Mouse (Mus musculus): Measurements from ENCODE around the gene Lfng.

Lfng gene

GRCm38 (mm10) chr5:140654096-140654845 is 47.2 kb downstream of the Lfng start:
- ChIA-PET CTCF (no interaction called here), POLR2A (no interaction called here)

- ChIA-PET POLR2A (interaction anchor here in 1 of 4 experiments (0.6 to 1.4 kb wide), 4 partner anchors 8 to 186 kb away, joined by 3 to 4 read pairs (median 3); partner anchors contain the start of gene Ttyh3), CTCF (no interaction called here)
Measured at GRCm38 (mm10) chr5:140659607-140660272, 52.6 kb downstream of the Lfng start.

GRCm38 (mm10) chr5:140660398-140660797 is 53.3 kb downstream of the Lfng start:
- ChIA-PET CTCF (no interaction called here), POLR2A (interaction anchor here in 1 of 4 experiments (0.6 to 1.4 kb wide), 4 partner anchors 9 to 187 kb away, joined by 3 to 4 read pairs (median 3); partner anchors contain the start of gene Ttyh3)

- CTCF ChIA-PET: interaction anchor here (0.5 to 1.2 kb wide), 4 partner anchors 9 to 89 kb away, joined by 3 to 4 read pairs (median 4); no protein-coding TSS in a partner anchor
- POLR2A ChIA-PET: interaction anchor here (0.7 to 2.3 kb wide), 5 partner anchors 11 to 122 kb away, joined by 3 to 10 read pairs (median 4); partner anchors contain the start of gene Ttyh3 (in 1 of the 4)
Measured at GRCm38 (mm10) chr5:140661427-140661826, 54.3 kb downstream of the Lfng start.

- ChIA-PET POLR2A (interaction anchor here in 3 of 4 experiments (0.6 to 2.3 kb wide), 9 partner anchors 9 to 1239 kb away, joined by 3 to 10 read pairs (median 3); partner anchors contain the start of genes Gper1 (in 1 of the 3) and Ttyh3 (in 1 of the 3)), CTCF (interaction anchor here (0.7 to 2.5 kb wide), 11 partner anchors 9 to 196 kb away, joined by 3 to 9 read pairs (median 3); no protein-coding TSS in a partner anchor)
Measured at GRCm38 (mm10) chr5:140661875-140662643, 54.9 kb downstream of the Lfng start.

- CTCF ChIA-PET: interaction anchor here (0.6 to 2.5 kb wide), 11 partner anchors 8 to 204 kb away, joined by 3 to 11 read pairs (median 3); no protein-coding TSS in a partner anchor
- POLR2A ChIA-PET: interaction anchor here in 3 of 4 experiments (0.6 to 2.3 kb wide), 7 partner anchors 8 to 320 kb away, joined by 3 to 10 read pairs (median 3); partner anchors contain the start of gene Ttyh3 (in 1 of the 3)
Measured at GRCm38 (mm10) chr5:140662741-140663592, 55.8 kb downstream of the Lfng start.

GRCm38 (mm10) chr5:140663621-140664180 is 56.6 kb downstream of the Lfng start:
- ChIA-PET CTCF (interaction anchor here in 3 of 4 experiments (0.6 to 2.5 kb wide), 18 partner anchors 11 to 288 kb away, joined by 3 to 11 read pairs (median 4); partner anchors contain the start of gene Ttyh3 (in 1 of the 3)), POLR2A (interaction anchor here in 2 of 4 experiments (0.5 to 1.8 kb wide), 3 partner anchors 14 to 945 kb away, joined by 3 to 6 read pairs (median 5); partner anchors contain the start of gene Brat1 (in 1 of the 2))

Measured in embryonic stem cell, embryonic (primary cell).